Mouse (Mus musculus): ENCODE measurements around the gene P2rx5.

The P2rx5 gene

DNA sequence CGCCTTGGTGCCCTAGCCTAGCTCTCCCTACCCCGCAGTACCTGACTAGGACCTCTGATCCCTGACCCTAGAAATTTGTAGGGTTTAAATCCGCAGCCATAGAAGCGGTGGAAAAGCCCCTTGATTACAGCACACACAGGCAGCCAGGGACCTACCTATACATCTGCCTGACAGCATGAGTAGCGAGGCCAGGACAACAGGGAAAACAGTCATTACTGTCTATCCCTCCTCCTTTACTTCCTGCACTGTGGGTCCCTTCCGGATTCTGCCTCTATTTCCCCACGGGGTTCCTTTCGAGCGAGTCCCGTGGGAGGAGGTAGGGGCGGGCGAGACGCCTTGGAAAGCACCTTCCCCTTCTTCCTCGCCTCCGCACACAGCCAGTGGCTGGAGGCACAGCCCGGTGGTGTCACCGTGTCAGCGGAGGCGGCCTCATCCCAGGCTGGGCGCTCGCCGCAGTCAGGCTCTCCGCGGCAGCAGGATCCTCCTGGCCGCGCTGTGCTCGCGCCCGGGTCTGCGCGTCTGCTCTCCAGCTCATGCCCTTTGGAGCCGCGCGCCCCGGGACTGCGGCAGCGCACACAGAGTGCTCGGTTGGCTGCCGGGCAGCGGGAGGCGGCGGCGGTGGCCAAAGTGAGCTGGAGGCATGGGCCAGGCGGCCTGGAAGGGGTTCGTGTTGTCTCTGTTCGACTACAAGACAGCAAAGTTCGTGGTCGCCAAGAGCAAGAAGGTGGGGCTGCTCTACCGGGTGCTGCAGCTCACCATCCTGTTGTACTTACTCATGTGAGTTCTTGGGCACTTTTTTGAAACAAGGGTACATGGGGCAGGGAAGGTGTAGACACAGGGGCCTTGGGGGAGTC is at the start of gene P2rx5:
TSS of gene P2rx5 (plus strand) at position 465 of the 854 bp plus-strand sequence.
- DNase-seq, result peak; percentile 16

GRCm38 (mm10) chr11:73111414-73111813 is 48.8 kb upstream of the P2rx5 start:
- no peak for DNase-seq

DNA sequence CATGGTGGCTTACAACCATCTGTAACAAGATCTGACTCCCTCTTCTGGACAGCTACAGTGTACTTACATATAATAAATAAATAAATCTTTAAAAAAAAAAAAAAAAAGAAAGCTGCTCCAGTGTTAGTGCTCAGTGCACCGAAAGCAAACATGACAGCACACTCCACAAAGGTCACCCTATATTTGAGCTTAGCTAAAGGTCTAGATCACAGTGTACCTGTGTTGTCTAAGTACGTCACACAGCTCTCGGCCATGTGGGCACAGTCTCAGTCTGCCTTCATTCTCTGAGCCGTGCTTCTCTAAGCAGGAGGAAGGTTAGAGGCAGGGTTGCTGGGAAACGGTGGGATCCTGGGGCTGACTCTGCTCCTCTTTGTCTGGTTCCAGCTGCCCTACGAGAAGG is 33.7 kb upstream of the P2rx5 start:
- DNase-seq, result no peak

DNA sequence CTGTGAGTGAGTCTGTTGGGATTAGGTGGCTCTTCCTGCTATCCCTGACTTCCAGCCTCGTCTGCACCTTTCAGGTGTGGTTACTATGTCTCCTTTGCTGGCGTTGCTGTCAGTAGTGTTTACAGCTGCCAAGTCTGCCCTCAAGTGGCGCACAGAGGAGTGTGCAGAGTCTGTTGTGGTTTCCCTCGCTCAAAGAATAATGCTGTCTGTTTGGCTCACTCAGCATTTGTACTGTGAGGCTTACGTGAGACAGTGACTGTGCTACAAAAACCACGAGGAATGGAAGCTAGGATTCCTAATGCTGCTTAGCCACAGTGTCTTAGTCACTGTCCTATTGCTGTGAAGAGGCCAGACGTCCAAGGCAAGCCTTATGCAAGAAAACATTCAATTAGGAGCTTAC is 29.2 kb upstream of the P2rx5 start:
- DNase-seq, result no peak

DNA sequence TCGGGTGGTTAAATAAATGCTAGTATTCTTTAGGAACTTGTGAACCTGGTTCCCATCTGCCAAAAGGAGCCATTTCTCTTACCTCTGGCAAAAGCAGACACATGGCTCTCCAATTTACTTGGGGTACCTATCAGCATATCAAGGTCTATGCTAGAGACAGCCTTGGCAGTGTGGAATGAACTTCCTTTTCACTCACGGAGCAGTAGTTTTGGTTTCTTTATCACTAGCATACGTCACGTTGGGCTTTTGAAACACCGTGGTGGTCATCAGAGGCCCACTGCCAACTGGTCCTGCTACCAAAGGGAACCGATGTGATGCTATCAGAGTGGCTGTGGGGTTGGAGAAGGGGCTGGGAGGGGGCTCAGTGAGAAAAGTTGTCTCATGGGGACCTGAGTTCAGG is 27.2 kb upstream of the P2rx5 start:
- no peak for DNase-seq

DNA sequence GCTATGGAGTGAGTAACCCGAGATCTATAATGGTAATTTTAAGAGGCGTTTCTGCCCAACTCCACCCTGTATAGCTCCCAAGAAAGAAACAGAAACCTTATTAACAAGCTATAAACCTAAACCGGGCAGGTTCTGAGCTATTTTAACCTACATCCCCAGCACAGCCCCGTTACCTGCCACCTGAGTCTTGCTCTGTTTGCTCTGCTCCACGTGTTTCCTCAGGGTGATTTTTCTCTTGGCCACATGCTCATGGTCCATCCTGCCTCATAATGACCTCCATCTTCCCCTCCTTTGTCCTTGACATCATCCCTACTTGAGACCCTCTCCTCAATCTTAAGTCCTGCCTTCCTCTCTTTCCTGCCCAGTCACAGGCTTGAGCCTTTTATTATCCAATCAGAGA is 26.0 kb upstream of the P2rx5 start:
- DNase-seq, result no peak

- DNase-seq, result no peak
These were observed 23.6 kb upstream of the P2rx5 start for GRCm38 (mm10) chr11:73136587-73136986.

- DNase-seq, result no peak
These were observed 23.1 kb upstream of the P2rx5 start for GRCm38 (mm10) chr11:73137116-73137515.

DNA sequence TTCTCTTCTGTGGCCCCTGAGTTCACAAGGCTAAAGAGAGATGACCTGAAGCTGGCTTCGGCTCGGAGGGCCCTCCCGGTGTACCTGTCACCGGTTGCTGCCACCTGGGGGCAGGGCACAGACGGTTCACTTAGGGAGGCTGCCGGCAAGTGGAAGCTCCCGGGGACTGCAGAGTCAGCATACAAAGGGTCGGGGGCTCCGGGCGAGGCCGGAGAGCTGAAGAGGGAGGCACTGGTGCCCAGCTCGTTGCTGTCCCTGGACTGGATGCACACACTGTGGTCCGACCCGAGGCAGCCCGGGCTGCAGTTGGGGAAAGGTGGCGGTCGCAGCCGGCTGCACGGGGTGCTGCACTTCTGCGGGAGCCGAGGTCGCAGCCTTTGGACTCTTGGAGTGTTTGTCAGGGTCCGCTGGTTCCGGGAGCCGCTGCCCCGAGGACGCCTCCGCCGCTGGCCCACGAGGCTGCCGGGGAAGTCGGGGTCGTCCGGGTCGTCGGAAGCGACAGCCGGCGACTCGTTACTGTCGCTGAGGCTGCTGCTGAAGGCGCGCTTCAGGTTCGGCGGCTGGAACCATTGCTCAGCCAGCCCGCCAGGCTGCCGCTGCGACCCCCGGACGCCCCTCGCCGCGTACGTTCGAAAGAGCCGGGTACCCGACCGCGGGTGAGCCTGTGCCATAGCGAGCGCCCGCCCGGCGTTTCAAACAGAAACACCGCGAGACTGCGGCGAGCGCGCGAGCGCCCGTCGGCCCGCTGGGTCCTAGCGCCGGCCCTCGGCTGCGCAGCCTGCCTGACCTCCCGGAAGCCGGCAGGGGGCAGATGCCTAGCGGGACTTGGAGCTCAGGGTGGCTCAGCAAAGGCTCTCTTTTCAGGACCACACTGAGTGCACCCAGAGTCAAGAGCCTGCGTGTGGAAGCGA is 22.4 kb upstream of the P2rx5 start, which contains the start of gene Haspin:
TSS of gene Haspin (minus strand) at position 704 of the 911 bp plus-strand sequence.
- DNase-seq, result peak; percentile 91

DNA sequence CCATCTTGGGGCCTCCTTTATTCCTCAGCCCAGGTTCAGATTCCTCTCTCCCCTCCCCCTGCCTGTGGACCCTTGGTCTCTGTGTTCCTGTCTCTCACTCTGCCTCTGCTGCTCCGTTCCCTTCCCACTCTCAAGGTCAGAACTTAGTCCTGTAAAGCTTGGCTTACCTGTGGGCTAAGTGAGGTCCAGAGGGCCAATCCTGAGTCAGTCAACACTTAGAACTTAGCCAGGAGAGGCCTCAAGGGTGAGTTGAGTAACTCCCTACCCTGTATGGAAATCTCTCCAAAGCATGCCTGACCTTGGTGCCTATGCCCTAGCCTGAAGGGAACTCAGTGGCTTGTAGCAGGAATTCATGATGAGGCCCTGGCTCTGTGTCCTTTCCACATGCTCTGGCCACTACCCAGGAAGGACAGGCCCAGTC is 15.9 kb upstream of the P2rx5 start:
- DNase-seq, result no peak

GRCm38 (mm10) chr11:73146026-73146974 is 13.9 kb upstream of the P2rx5 start:
- DNase-seq, result no peak

DNA sequence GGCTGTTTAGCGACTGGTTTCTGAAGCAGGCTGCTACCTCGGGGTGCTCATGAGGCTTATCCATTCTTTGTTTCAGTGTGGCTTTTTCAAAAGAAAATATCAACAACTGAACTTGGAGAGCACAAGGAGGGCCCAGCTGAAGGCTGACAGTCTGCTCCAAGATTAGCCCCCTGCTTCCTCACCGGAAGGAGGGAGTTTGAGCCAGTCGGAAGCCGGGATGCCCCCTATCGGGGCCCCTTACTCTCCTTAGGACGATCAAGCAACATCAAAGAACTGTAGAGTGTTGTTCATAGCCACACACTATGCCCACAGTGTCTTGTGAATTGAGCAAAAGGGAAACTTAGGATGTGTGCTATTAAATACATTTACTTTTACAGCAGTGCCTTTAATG is 13.3 kb upstream of the P2rx5 start:
- DNase-seq, result no peak

DNA sequence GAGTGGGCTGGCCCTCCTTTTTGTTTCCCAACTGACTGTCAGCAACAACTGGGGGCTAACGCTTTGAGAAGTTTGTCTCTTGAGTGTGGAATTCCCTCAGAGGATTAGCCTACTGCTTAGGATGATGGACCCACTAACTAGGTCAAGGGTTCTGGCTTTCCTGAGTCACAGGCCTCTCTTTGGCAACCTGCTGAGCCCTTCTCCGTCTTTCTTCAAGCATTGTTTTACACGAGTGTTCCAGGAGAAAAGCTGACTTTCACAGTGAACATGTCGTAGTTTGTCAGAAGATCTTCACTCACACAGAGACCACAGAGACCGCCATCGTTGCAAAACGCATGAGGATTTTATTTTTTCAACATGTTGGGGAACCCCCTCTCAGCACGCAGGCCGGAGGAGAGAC is 12.0 kb upstream of the P2rx5 start:
- DNase-seq, result no peak

- DNase-seq, result no peak
These were observed 5.2 kb upstream of the P2rx5 start for GRCm38 (mm10) chr11:73155071-73155470.

DNA sequence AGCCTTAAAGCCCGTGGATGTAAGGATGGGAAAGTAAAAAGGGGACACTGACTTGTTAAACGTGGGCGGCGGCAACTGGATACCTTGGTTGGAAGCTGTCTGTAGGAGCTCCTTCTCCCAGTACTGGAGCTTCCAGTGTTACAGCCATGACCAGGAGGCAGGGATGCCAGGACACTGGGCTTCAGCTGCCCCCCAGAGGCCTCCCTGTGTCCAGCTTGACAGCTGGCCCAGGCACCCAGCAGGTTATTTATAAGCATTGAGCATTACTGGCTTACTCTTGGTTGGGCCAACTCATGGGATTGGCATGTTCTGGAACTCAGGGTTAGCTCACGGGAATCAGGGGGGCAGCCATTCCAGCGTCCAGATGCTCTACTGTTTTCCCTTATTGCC is 585 bp downstream of the P2rx5 start:
- no peak for DNase-seq

DNA sequence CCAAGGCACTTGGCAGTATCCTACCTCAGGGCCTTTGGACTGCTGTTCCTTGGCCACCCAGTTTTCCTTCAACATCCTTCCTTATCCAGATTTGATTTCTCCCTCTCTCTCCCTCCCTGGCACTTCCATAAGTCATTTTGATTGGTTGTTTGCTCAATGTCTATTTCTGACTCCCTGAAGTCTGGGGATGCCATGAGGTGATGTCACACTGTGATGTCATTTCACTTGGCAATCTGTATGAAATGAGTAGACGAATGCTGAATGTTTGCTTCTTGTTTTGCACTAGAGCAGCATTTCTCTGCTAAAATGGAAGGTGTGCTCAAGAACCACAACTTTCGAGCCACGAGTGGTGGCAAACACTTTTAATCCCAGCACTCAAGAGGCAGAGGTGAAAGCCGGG is 1.4 kb downstream of the P2rx5 start:
- DNase-seq, result no peak

DNA sequence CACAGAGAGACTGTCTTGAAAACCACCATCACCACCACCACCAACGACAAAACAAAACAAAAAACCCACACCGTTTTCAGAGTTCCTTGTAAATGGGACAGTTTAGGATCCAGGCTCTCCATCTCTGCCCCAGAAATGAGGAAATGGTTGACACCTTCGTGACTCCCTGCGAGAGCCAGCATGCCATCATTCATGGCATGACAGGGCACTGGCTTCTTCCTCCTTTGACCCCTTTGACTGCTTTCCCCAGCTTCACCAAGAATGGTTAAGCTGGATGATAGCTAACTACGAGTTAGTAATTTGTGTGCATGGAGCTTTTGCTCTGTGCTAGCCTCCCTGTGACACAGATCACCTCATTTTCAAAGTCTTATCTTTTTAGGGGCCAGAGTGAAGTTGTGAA is 2.1 kb downstream of the P2rx5 start:
- DNase-seq, result no peak

DNA sequence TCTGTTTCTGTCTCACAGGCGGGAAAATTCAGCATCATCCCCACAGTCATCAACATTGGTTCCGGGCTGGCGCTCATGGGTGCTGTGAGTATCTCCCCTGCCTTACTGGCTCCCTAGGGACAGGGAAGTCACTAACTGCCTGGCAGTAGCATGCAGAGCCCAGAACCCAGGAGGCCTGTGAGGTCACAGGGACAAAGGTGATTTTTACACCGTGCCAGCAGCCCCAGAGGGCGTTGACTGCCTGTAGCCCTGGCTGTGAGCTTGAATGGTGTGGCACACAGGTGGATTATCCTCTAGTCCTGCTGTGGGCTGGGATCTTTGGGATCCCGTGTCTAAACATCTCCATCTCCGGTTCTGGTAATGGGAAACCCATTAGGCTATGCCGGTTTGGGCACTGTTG is 7.8 kb downstream of the P2rx5 start:
- no peak for DNase-seq

DNA sequence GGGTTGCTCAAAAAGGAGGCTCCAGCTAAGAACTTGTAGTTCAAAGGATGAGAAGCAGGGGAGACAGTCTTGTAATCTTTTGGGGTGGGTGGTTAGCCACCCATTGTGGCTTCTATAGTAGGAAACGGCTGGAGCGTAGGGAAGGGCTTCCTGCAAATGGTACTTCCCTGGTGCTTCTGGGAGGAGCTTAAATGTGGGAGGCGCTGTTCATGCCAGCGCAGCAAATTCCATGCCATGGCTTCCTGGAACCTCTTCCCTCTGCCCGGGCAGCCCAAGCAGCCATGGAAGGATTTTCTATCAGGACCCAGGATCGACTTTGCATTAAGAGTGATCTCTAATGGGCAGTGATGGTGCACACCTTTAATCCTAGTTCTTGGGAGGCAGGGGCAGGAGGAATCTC is 8.4 kb downstream of the P2rx5 start:
- no peak for DNase-seq

DNA sequence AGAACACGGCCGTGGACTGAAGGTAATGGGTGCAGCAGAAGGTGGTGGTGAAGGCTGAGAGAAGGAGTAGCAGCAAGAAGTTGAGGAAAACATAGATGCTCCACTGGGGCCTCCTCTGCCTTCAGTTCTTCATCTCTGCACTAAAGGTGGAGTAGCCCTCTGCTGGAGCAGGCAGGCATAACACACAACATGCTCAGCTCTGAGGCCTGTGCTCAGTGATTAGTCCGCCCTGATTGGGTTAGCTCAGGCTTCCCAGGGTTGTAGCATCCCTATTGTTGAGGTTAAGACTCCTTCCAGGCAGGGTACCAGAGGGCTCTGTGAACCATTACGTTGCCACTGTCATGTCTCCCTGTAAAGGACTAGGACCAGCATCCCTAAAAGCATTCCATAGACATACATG is 9.0 kb downstream of the P2rx5 start:
- peak; percentile 69 for DNase-seq

DNA sequence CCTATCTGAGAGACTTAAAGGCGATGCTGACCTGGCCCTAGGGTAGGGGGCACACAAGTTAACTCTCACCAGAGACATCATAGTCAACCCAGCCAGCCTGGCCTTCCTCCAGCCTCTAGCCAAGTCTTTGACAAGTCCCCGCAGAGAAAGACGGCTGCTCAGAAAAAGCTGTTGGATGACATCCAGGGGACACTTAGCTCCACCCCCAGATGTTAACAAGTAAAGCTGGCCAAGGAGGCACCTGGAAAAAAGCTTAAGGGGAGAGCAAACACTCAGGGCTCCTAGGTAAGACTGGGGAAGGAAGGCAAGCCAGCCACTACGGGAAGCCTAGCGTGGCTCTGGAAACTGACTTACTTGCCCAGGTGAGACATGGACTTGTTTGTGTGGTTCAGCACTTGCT is 12.0 kb downstream of the P2rx5 start:
- DNase-seq, result no peak

- no peak for DNase-seq
These were observed 15.4 kb downstream of the P2rx5 start for GRCm38 (mm10) chr11:73175612-73176011.

DNA sequence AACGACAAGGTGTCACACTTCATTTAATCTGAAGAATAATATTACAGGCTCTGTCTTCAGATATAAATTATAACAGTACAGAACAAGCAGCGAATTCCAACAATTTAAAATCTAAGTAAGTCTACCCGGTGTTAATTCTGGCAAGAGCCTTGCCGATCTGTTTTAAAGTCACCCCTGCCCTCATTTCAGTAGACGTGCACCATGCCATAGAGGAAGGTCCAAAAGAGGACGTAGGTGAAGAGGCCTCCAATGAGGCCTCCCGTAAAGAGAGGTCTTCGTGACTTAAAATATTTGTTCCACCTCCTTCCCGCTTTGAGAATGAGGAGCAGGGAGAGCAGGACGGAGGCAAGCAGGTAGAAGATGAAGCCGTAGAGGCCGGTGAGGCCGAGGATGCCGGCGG is 16.0 kb downstream of the P2rx5 start:
- DNase-seq, result no peak
